Mouse (Mus musculus) urinary bladder, adult 2 months (tissue): Measurements from ENCODE around the gene Lrmda. TPM values are rescaled to one million over a fixed set of nuclear protein-coding genes. Genes with fewer than 3 reads are reported as not detected.

Experiments used
- DNase-seq: peaks from one replicate; pipeline ENCODE4 v3.0.0; 2022; ENCODE audit warnings: low spot score
- polyA plus RNA-seq: library from polyadenylated mRNA; depleted of rRNA; stranded (reverse); fragments of >200 nt; gene quantifications from 2 replicates; pipeline ENCODE4 v1.2.3, GENCODE M21; 2012

Lrmda gene
- polyA plus RNA-seq, 1 experiment, result 0.74 TPM

- no peak for DNase-seq
Observed at GRCm38 (mm10) chr14:22931114-22931822, 911.8 kb downstream of the Lrmda start.

GRCm38 (mm10) chr14:22936701-22937100 is 917.2 kb downstream of the Lrmda start:
- no peak for DNase-seq

- DNase-seq, result no peak
Observed at GRCm38 (mm10) chr14:22940576-22940975, 921.1 kb downstream of the Lrmda start.

- DNase-seq, result no peak
Observed at GRCm38 (mm10) chr14:22942569-22942968, 923.1 kb downstream of the Lrmda start.

GRCm38 (mm10) chr14:22949466-22949865 is 930.0 kb downstream of the Lrmda start:
- no peak for DNase-seq

- DNase-seq, result no peak
Observed at GRCm38 (mm10) chr14:22952981-22953380, 933.5 kb downstream of the Lrmda start.

GRCm38 (mm10) chr14:22960166-22960565 is 940.7 kb downstream of the Lrmda start:
- DNase-seq, result no peak

- no peak for DNase-seq
Observed at GRCm38 (mm10) chr14:22964796-22965660, 945.5 kb downstream of the Lrmda start.

GRCm38 (mm10) chr14:22968705-22969104 is 949.2 kb downstream of the Lrmda start:
- no peak for DNase-seq

GRCm38 (mm10) chr14:22986736-22987135 is 967.2 kb downstream of the Lrmda start:
- DNase-seq, result no peak

- no peak for DNase-seq
Observed at GRCm38 (mm10) chr14:22988090-22988669, 968.7 kb downstream of the Lrmda start.

- DNase-seq, result no peak
Observed at GRCm38 (mm10) chr14:22995184-22995935, 975.8 kb downstream of the Lrmda start.

GRCm38 (mm10) chr14:22998906-22999305 is 979.4 kb downstream of the Lrmda start:
- DNase-seq, result no peak

GRCm38 (mm10) chr14:23011989-23012388 is 992.5 kb downstream of the Lrmda start:
- DNase-seq, result no peak

- no peak for DNase-seq
Observed at GRCm38 (mm10) chr14:23014747-23015286, 995.3 kb downstream of the Lrmda start.

GRCm38 (mm10) chr14:23015321-23016067 is 996.0 kb downstream of the Lrmda start:
- DNase-seq, result no peak

- DNase-seq, result no peak
Observed at GRCm38 (mm10) chr14:23016068-23016611, 996.6 kb downstream of the Lrmda start.

GRCm38 (mm10) chr14:23041002-23041401 is 1021.5 kb downstream of the Lrmda start:
- DNase-seq, result no peak

- DNase-seq, result no peak
Observed at GRCm38 (mm10) chr14:23045322-23045721, 1025.8 kb downstream of the Lrmda start.

- DNase-seq, result no peak
Observed at GRCm38 (mm10) chr14:23046330-23046729, 1026.8 kb downstream of the Lrmda start.

GRCm38 (mm10) chr14:23051441-23051840 is 1031.9 kb downstream of the Lrmda start:
- no peak for DNase-seq
